Mouse (Mus musculus): ENCODE measurements around the gene Tlx2.

- TF ChIP-seq POLR2A (IDR thresholded peaks at IDR 0.05; ENCODE audit: control insufficient read depth, extremely low read depth, insufficient read depth, low read length, poor library complexity): no peak
- TF ChIP-seq CTCF (IDR thresholded peaks at IDR 0.05; ENCODE audit: borderline replicate concordance, control insufficient read depth, extremely low read depth, insufficient read depth, low read length, poor library complexity): no peak
Observed at GRCm38 (mm10) chr6:83020121-83020520, 50.0 kb downstream of the Tlx2 start.

Measured in thymus, adult 2 months (tissue).